Mouse (Mus musculus) mesoderm, embryonic 11.5 days (tissue): ENCODE measurements at regions not wholly inside any gene's neighbourhood (a gene's known extent, or its start where the extent isn't known, plus 50 kb on each side); places are given as distances from the start of the nearest gene placed in this dataset.
A peak's percentile ranks its signal among the peaks of the same experiment; 100 is the strongest.

ENCODE experiments used
- DNase-seq: peaks from one replicate; pipeline ENCODE4 v3.0.0-alpha.2; 2012; ENCODE audit warnings: low read depth, low spot score

DNA sequence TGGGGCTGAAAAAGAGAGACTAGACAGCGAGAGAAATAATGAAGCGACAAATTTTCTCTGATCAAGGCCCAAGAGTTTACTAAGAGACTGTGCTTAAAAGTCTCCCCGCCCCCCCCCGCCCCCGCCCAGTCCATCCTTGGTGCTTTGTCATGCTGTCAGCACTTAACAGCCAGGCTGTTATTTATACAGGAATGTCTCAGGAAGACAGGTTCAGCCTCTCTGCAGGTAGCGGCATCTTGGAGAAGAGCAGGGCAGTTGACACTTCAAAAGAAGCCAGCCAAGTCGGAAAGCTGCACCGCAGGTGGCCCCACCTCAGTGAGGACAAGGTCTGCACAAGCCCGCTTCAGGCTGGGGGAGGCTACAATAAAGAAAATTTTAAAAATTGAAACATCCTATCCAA is 487.6 kb downstream of the Pdzph1 start:
- peak; percentile 6 for DNase-seq

- DNase-seq = no peak
Observed at GRCm38 (mm10) chr17:58468920-58469319, 522.3 kb downstream of the Pdzph1 start.
